Mouse (Mus musculus) stomach, embryonic 15.5 days (tissue): ENCODE measurements around the gene Plau. TPM values are rescaled to one million over a fixed set of nuclear protein-coding genes. Genes with fewer than 3 reads are reported as not detected.

Source experiments
- ATAC-seq: fragments of 200-750 bp; cut with Nextera tagmentation; 2 replicates; pipeline ENCODE4 v1.8.0; 2017; ENCODE audit warnings: low read depth, moderate number of reproducible peaks, moderate TSS enrichment; ENCODE audit not compliant: insufficient read depth, low FRiP score
- H3K27ac ChIP-seq: fragments of 300-500 bp; sonication (generic); 2 replicates; pipeline ENCODE4 v1.5.1; 2015; ENCODE audit warnings: mild to moderate bottlenecking, inconsistent platforms
- H3K27me3 ChIP-seq: fragments of 300-500 bp; sonication (generic); replicated peaks from 2 replicates; pipeline ENCODE4 v1.6.1; 2015; ENCODE audit warnings: inconsistent platforms
- H3K36me3 ChIP-seq: fragments of 300-500 bp; sonication (generic); 2 replicates; pipeline ENCODE4 v1.6.1; 2015; ENCODE audit warnings: inconsistent platforms
- H3K4me1 ChIP-seq: fragments of 300-500 bp; sonication (generic); 2 replicates; pipeline ENCODE4 v1.6.1; 2015; ENCODE audit warnings: inconsistent platforms
- H3K4me2 ChIP-seq: fragments of 300-500 bp; sonication (generic); 2 replicates; pipeline ENCODE4 v1.6.1; 2015; ENCODE audit warnings: mild to moderate bottlenecking, inconsistent platforms
- H3K4me3 ChIP-seq: fragments of 300-500 bp; sonication (generic); replicated peaks from 2 replicates; pipeline ENCODE4 v1.5.1; 2015; ENCODE audit warnings: inconsistent platforms
- H3K9ac ChIP-seq: fragments of 300-500 bp; sonication (generic); 2 replicates; pipeline ENCODE4 v1.6.1; 2015; ENCODE audit warnings: inconsistent platforms
- H3K9me3 ChIP-seq: fragments of 300-500 bp; sonication (generic); 2 replicates; pipeline ENCODE4 v1.6.1; 2016; ENCODE audit warnings: inconsistent platforms
- WGBS: fragments of 180-500 bp; shearing (Covaris S2); methylation state at CpG from one replicate; pipeline ENCODE4 v1.1.7; 2015; 5-methylcytosine and 5-hydroxymethylcytosine counted together
- polyA plus RNA-seq: library from polyadenylated mRNA; unstranded; fragments of >200 nt; fragmentation: Nextera tagmentation; extraction: Ambion mirVana; gene quantifications from 2 replicates; pipeline ENCODE4 v1.2.1, GENCODE M21; 2015

Gene Plau
- polyA plus RNA-seq, 1 experiment from 2014 or later, result 1.9 TPM

GRCm38 (mm10) chr14:20795423-20796152, 40.9 kb upstream of the Plau start:
- Histone ChIP-seq H3K4me1 (peaks cover 18% of the 10 kb centered on the region), H3K36me3 (peaks cover 9% of the 10 kb centered on the region; the same call in 1 of the 2 replicates), H3K9ac (no peak overlapping the region), H3K4me2 (no peak overlapping the region), H3K27me3 (no peaks in the 10 kb centered on the region), H3K9me3 (no peaks in the 10 kb centered on the region), H3K4me3 (no peak overlapping the region), H3K27ac (no peak overlapping the region)
- WGBS, result 51% methylated on average over 7 of the region's 9 CpGs
- ATAC-seq, result no peak

DNA sequence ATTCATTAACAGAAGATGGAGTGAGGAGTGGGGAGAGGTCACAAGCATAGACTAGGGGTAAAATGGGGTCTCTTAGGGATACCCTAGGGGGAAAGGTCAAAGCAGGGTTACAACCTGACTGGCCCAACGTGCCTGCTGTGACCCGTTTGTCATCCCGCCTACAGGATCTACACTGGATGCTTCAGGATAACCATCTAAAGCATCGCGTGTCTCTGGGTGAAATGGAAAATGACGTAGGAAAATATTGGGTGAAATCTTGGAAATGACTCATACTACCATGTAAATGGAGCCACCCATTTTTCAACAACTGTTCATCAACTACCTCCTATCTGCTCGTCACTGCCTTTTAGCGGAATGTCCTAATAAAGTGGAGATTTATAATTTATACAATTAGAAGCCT, 40.3 kb upstream of the Plau start:
- peaks cover 18% of the 10 kb centered on the region for H3K4me1 ChIP-seq
- no peak for ATAC-seq
- no peaks in the 10 kb centered on the region for H3K27me3 ChIP-seq
- 77% methylated on average over 8 of the region's 8 CpGs for WGBS
- no peaks in the 10 kb centered on the region for H3K9me3 ChIP-seq
- 0 out of 2 replicates have a peak, but pooled peaks cover 6% of the 10 kb centered on the region for H3K36me3 ChIP-seq
- no peak overlapping the region for H3K4me2 ChIP-seq
- no peak overlapping the region for H3K9ac ChIP-seq
- H3K27ac ChIP-seq, result no peak overlapping the region
- H3K4me3 ChIP-seq, result no peak overlapping the region

GRCm38 (mm10) chr14:20796643-20797042, 39.8 kb upstream of the Plau start:
- 0 out of 2 replicates have a peak, but pooled peaks cover 1% of the 10 kb centered on the region for H3K36me3 ChIP-seq
- H3K27ac ChIP-seq, result no peak overlapping the region
- no peak overlapping the region for H3K4me2 ChIP-seq
- no peaks in the 10 kb centered on the region for H3K9me3 ChIP-seq
- no peak for ATAC-seq
- H3K27me3 ChIP-seq, result no peaks in the 10 kb centered on the region
- H3K4me1 ChIP-seq, result peaks cover 14% of the 10 kb centered on the region
- no peak overlapping the region for H3K4me3 ChIP-seq
- H3K9ac ChIP-seq, result no peak overlapping the region
- WGBS, result 66% methylated on average over 8 of the region's 8 CpGs

- no peak overlapping the region for H3K27ac ChIP-seq
- H3K27me3 ChIP-seq, result no peaks in the 10 kb centered on the region
- H3K36me3 ChIP-seq, result no peaks in the 10 kb centered on the region
- H3K9me3 ChIP-seq, result no peaks in the 10 kb centered on the region
- H3K4me3 ChIP-seq, result no peak overlapping the region
- H3K4me2 ChIP-seq, result no peak overlapping the region
- H3K9ac ChIP-seq, result no peak overlapping the region
- no peaks in the 10 kb centered on the region for H3K4me1 ChIP-seq
- WGBS, result 80% methylated on average over 6 of the region's 6 CpGs
- ATAC-seq, result no peak
Observed at GRCm38 (mm10) chr14:20798300-20798699, 38.2 kb upstream of the Plau start.

DNA sequence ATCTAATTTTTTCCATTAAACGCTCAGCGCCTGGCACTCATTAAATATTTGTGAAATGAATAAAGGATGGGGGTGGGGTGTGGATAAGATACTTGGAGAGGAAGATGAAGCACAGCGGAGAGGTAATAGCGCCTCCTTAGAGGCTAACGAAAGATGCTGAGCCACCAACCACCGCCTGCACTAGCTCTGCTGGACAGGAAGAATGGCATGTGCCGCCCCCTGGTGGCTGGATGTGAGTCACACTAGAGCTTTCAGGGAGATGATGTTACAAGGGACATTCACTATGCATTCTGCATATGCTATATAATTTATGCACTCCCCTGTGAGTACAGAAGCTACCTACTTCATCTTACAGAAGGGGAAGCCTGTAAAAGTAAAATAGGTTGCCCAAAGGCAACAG, 37.7 kb upstream of the Plau start:
- WGBS, result 10% methylated on average over 7 of the region's 7 CpGs
- Histone ChIP-seq H3K4me3 (no peak overlapping the region), H3K4me1 (no peaks in the 10 kb centered on the region), H3K27ac (no peak overlapping the region), H3K9ac (no peak overlapping the region), H3K36me3 (no peaks in the 10 kb centered on the region), H3K4me2 (no peak overlapping the region), H3K9me3 (no peaks in the 10 kb centered on the region), H3K27me3 (no peaks in the 10 kb centered on the region)
- no peak for ATAC-seq

GRCm38 (mm10) chr14:20802926-20803605, 33.4 kb upstream of the Plau start:
- 34% methylated on average over 2 of the region's 2 CpGs for WGBS
- Histone ChIP-seq H3K27ac (no peak overlapping the region), H3K36me3 (no peaks in the 10 kb centered on the region), H3K9ac (no peak overlapping the region), H3K4me2 (no peak overlapping the region), H3K9me3 (no peaks in the 10 kb centered on the region), H3K27me3 (no peaks in the 10 kb centered on the region), H3K4me1 (peaks cover 10% of the 10 kb centered on the region; the same call in 1 of the 2 replicates), H3K4me3 (no peak overlapping the region)
- peak; percentile 9; the same call in 1 of the 2 replicates for ATAC-seq

- Histone ChIP-seq H3K9me3 (no peaks in the 10 kb centered on the region), H3K27me3 (no peaks in the 10 kb centered on the region), H3K4me1 (peaks cover 10% of the 10 kb centered on the region; the same call in 1 of the 2 replicates), H3K27ac (no peak overlapping the region), H3K4me2 (no peak overlapping the region), H3K9ac (no peak overlapping the region), H3K4me3 (no peak overlapping the region), H3K36me3 (no peaks in the 10 kb centered on the region)
- ATAC-seq, result peak; percentile 65; the same call in 1 of the 2 replicates
- WGBS, result 9% methylated on average over 7 of the region's 7 CpGs
Observed at GRCm38 (mm10) chr14:20803606-20803938, 32.9 kb upstream of the Plau start.

GRCm38 (mm10) chr14:20804481-20804880, 32.0 kb upstream of the Plau start:
- no peak for ATAC-seq
- peak overlapping the region; percentile 40; the same call in 1 of the 2 replicates for H3K27ac ChIP-seq
- no peak overlapping the region for H3K4me2 ChIP-seq
- peaks cover 10% of the 10 kb centered on the region; the same call in 1 of the 2 replicates for H3K4me1 ChIP-seq
- H3K9ac ChIP-seq, result no peak overlapping the region
- no peaks in the 10 kb centered on the region for H3K27me3 ChIP-seq
- H3K36me3 ChIP-seq, result no peaks in the 10 kb centered on the region
- no peaks in the 10 kb centered on the region for H3K9me3 ChIP-seq
- no peak overlapping the region for H3K4me3 ChIP-seq
- WGBS, result 66% methylated on average over 5 of the region's 5 CpGs

GRCm38 (mm10) chr14:20804964-20805672, 31.3 kb upstream of the Plau start:
- Histone ChIP-seq H3K27me3 (no peaks in the 10 kb centered on the region), H3K9ac (no peak overlapping the region), H3K27ac (peak overlapping the region; percentile 83), H3K36me3 (no peaks in the 10 kb centered on the region), H3K4me2 (no peak overlapping the region), H3K4me3 (no peak overlapping the region), H3K9me3 (no peaks in the 10 kb centered on the region), H3K4me1 (peaks cover 10% of the 10 kb centered on the region; the same call in 1 of the 2 replicates)
- 49% methylated on average over 9 of the region's 9 CpGs for WGBS
- ATAC-seq, result peak; percentile 65

GRCm38 (mm10) chr14:20806116-20806840, 30.2 kb upstream of the Plau start:
- H3K27ac ChIP-seq, result peak overlapping the region; percentile 83

GRCm38 (mm10) chr14:20809349-20809748, 27.1 kb upstream of the Plau start:
- Histone ChIP-seq H3K27ac (no peak overlapping the region), H3K4me2 (no peak overlapping the region), H3K4me1 (peaks cover 10% of the 10 kb centered on the region; the same call in 1 of the 2 replicates), H3K4me3 (no peak overlapping the region), H3K9ac (no peak overlapping the region), H3K9me3 (no peaks in the 10 kb centered on the region), H3K36me3 (no peaks in the 10 kb centered on the region), H3K27me3 (no peaks in the 10 kb centered on the region)
- no peak for ATAC-seq
- 80% methylated on average over 4 of the region's 4 CpGs for WGBS

More at GRCm38 (mm10) chr14:20806116-20806840, 30.2 kb upstream of the Plau start:
- Histone ChIP-seq H3K4me2 (no peak overlapping the region), H3K27me3 (no peaks in the 10 kb centered on the region), H3K9me3 (no peaks in the 10 kb centered on the region), H3K36me3 (no peaks in the 10 kb centered on the region), H3K9ac (no peak overlapping the region), H3K4me1 (peaks cover 10% of the 10 kb centered on the region; the same call in 1 of the 2 replicates), H3K4me3 (no peak overlapping the region)
- no peak for ATAC-seq
- WGBS, result 85% methylated on average over 14 of the region's 14 CpGs
